Mouse (Mus musculus) thymus, postnatal 36 days (tissue): ENCODE results near the gene Gcgr.
"Not testable (repeated sequence)": the region's sequence is repeated elsewhere in the genome, so short reads cannot be mapped to it uniquely, and the experiment has no call there.

Experiments used
- DNase-seq, 2 experiments: peaks; one replicate each; pipeline ENCODE4 v3.0.0; 2022; ENCODE audit warnings: mixed read lengths in 2 of 2

Gene Gcgr

DNA sequence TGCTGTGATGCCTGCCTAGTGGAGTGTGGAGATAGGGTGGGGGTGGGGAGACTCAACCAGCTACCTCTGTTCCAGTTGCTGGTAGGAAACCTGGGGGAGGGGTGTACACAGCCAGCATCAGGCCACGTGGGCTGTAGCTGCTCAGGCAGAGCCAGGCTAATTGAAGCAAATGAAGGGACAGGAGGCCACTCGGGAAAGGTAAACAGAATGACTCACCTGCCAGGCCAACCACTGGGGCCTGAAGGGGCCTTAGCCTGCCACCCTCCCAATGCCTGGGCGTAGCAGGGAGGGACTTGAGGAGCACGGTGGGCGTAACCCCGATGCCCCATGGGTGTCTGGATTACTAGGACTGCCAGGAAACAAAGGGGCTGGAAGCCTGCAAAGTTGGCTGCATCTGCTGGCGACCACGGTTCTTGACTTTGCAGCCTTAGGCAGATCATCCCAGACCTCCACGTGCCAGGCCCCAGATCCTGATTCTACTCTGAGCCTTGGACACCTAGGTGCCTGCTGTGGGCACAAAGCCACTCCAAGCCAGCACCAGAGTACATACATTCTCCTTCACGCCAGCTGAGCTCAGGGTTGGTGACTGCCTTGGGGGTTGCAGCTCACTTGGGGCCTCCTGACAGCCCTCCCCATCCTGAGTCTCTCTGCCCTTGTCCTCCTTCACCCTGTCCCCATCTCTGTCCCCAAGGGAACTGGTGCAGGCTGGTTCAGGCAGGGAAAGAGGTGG is 9.0 kb downstream of the Gcgr start:
- DNase-seq, result no peak

DNA sequence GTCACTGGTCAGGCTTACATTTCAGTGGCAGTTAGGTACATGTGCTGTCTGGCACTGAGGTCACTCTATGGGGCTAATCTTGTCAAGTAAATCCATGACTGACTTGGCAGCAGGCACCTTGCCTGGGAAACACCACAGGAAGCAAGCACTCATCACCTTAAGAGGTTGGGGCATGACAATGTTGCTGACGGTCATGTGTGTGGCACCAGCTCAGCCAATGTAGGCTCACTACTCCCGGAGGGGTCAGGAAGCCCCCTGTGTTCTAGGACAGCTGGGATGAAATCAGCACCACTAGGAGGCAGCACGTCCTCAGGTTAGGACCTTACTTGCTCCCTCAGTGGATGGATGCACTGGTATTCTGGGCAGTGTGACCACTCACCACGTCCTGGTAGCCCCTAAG is 11.4 kb downstream of the Gcgr start:
- peak; percentile 29 to 32 for DNase-seq

DNA sequence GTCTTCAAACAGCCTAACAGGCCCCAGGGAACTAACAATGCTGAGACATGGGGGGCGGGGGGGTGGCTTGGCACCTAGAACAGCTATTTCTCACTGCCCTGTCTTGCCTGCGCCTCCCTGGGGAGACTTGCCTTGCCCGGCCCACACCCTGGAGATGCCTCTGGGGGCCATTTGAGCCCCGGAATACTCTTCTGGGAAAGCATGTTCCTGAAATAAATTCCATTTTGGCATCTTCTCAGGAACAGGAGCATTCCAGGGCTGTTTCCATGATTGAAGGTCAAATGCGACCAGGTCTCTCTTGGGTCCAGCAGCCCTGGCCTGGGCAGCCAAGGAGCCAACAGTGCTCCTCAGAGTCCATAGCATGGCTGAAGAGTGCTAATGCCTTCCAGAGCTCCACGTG is 11.9 kb downstream of the Gcgr start:
- no peak for DNase-seq

DNA sequence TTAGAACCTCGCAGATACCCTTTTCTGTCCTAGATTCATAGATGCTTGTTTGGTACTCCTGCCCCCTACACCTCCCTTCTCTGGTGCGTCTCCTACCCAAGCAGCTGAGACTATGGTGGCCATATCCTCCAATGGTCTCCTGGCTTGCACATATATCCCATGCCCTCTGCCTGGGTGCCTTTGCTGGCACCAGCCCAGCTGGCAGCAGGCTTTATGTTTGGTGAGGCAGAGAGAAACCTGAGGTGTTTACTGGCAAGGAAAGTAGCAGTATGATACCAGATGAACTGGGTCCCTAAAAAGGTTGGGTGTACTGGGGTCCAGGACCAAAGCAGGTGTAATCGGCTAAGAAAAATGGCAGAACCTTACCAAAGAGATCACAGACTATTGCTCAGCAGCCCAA is 15.5 kb downstream of the Gcgr start:
- no peak for DNase-seq

DNA sequence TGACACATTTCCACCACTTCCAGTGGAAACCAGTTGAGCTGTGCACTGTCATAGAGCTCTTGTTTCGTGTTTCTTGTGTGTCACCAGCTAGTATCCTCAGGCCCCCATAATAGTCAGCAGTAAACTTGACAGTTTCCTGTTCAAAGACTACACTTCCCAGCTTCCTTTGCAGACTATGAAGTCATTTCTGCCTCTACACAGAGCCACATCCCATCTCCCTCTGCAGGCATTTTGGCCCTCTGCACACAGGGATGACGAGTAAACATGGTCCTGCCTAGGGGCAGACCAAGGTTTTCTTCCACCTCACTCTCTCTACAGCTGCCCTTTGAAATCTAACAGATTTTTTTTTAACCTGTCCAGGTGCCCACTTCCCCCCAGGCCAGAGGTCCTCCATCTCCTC is 17.0 kb downstream of the Gcgr start:
- DNase-seq, result peak; percentile 16 to 26

DNA sequence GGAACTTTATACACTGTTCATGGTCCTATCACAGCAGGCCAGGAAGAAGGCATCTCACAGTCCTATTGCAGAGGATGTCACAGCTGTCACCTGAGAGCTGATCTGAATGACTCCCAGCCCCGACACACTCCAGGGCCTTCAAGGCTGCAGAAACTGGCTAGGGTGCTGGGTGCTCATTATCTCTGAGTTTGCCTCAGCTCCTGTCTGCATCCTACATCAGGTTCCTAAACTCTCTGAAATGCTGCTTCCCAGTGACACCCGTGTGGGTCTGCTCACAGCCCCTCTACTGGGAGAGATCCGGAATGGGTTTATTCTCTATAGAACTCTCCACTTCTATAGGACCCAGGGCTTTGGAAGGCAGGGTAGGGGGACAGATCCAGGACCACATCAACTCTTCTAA is 17.7 kb downstream of the Gcgr start:
- no peak for DNase-seq

DNA sequence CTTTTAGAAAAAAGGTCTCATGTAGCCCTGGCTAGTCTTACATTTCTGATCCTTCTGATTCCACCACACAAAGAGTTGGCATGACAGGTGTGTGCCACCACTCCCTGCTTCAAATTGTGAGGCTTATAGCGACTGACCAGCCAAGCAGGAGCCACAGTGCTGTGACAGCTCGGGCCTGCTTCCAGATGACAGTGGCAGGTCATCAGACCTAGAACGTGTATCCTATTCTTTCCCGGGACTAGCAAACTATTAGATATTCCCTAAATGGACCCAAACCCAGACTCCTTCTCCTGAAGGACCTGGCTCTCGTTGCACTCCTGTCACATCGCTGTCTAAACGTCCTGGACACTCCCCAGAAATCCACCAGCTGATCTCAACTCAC is 18.3 kb downstream of the Gcgr start:
- no peak for DNase-seq

DNA sequence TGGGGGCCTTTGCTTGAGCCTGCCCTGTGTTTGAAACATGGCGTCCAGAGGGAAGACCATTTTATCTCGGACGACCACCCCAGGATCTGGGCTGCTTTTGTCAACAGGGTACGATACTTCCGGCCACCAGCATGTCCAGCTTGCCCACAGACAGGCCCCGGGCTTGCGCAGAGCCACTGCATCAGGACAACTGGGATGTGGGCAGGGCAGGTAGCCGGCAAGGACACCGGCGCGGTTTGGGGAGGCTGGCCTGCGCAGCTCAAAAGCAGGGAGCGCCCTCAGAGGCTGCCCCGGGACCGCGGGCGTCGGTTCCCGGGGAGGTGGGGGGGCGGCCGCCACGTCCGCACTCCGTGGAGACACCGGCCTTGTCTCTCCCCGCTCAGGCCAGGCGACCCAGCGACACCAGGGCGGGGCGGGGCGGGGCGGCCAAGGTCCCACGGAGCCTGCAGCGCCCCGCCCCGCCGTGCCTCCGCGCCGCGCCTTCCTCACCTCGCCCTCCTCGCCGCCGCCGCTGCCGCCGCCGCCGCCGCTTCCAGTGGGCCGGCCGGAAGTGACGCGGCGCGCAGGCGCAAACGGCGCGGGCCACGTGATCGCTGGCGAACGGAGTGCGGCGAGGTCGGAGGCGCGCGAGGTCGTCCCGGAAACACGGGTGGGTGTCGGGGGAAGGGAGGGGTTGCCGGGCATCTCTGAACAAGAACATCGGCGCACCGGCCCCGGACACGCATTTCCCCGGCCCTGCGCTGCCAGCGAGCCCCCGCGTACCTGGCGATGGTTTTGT is 18.9 kb downstream of the Gcgr start, which contains the start of gene Mcrip1:
Gene Mcrip1, minus strand, starts transcription at position 560 of the 778 bp plus-strand sequence.
- peak; percentile 94 to 96 for DNase-seq

DNA sequence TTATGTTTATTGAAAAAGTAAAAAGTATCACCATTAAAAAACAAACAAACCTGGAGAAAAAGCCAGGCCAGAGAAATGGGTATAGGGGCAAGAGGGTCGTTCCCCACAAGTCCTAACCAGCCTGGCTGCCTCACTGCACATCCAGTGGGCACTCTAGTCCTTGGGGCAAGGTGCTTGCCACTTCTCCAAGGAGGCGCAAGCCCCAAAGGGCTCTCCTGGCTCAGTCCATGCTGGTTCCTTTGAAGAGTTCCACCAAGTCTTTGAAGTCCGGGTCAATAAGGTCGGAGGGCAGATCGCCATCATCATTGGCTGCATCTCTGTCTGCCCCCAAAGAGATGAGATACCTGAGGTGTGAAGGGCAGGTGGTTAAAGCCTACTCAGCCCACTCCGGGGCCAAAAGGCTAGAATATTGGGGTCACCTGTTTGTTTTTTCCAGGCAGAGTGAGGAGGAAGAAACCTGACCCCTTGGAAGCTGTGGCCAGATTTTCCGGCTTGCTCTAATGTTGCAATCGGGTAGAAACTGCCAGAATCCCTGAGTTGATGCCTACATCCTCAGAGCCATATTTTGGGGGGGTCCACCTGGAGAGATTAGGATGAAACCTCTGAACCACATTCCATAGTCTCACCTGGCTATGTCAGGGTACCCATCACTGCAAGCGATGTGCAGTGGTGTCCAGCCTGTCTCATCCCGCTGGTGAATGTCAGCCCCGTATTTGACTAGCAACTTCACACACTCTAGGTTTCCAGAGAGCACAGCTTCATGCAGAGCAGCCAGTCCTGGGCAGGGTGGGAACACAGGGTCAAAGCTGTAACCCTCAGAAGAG is 19.7 kb downstream of the Gcgr start:
- DNase-seq, result peak in 1 of 2 experiments; percentile 32

DNA sequence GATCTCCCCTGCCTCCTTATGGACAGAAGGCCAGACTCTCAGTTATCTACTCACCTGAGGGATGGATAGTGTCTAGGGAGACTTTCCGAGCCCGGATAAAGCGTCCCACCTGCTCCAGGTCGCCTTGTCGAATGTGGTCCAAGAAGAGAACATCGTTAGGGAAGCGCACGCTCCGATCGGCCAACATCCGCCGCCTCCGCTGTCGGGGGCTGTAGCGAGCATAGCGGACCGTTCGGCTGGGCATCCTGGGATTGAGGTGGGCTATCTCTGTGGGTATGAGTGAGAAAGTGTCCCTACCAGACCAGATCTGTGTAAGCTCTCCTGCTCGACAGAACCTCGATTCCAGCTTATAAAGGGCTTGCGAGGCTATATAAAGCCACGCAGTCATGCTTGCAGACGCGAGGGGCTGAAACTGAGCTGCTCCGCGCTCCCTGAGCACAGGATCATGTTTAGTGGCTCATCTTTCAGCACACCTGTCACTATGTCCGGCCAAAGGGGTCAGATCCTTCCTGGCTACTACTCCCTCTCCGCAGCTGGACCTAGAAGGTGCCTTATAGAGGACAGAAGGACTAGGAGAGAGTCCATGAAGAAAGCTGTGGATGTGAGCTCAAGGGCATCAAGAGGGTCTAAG is 20.4 kb downstream of the Gcgr start, which contains the start of gene Ppp1r27:
Gene Ppp1r27, minus strand, starts transcription at position 323 of the 631 bp plus-strand sequence.
- DNase-seq, result no peak

DNA sequence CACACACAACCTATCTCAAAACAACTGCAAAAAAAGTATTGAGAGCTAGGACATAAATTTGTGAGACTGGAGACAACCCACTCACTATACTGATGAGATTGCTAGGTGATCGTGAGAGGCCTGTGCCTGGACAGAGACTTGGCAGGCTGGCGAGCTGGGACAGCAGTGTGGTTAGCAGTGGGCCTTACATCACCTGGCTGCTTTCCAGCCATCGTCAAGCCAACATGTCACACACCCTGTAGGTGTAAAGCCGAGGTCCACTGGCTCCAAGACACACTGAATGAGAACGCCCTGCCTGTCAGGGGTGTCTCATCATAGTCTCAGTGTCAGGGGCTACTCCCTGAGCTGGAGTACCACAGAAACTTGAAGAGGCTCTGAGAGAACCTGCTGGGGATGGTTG is 22.2 kb downstream of the Gcgr start:
- DNase-seq, result no peak

DNA sequence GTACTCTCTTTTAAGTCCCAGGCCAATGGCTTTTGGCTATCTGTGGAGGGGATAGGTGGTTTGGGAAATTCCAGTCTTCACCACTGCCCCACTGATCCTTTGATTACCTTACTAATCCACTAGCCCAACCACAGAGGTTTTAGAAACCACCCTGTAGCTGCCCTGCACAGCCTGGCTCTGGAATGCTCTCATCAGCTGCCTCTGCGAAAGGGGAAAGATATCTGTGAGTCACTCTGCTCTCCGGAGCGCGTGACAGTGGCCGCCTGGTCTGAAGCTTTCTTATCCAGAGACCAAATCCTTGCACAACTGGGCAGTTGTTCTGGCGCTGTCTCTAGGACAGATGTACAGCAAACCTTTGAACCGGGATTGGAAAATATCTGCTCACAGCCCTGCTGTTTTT is 24.3 kb downstream of the Gcgr start:
- no peak for DNase-seq

DNA sequence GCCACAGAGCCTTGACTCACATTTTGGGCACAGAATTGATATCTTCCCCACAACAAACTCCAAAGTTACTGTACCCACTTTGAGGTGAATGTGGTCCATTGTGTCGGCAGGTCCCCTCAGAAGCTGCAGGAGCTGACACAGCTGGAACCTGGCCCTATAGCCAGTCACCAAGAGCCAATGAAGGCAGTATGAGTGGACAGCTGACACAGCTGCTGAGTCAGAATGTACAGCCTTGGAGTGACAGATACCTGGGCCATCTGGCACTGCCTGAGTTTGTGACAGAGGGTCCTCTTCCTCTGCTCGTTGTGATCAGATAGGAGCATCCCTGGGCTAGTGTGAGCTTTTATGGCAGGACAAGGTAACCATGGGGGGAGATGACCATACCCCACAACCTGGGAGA is 24.8 kb downstream of the Gcgr start:
- DNase-seq, result no peak

DNA sequence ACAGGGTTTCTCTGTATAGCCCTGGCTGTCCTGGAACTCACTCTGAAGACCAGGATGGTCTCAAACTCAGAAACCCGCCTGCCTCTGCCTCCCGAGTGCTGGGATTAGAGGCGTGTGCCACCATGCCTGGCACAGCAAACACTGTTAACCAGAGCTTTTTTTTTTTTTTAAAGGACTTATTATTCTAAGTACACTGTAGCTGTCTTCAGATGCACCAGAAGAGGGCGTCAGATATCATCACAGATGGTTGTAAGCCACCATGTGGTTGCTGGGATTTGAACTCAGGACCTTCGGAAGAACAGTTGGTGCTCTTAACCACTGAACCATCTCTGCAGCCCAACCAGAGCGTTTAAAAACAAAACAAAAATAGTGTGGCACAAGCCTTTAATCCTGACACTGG is 28.3 kb downstream of the Gcgr start:
- DNase-seq, result not testable (repeated sequence)

DNA sequence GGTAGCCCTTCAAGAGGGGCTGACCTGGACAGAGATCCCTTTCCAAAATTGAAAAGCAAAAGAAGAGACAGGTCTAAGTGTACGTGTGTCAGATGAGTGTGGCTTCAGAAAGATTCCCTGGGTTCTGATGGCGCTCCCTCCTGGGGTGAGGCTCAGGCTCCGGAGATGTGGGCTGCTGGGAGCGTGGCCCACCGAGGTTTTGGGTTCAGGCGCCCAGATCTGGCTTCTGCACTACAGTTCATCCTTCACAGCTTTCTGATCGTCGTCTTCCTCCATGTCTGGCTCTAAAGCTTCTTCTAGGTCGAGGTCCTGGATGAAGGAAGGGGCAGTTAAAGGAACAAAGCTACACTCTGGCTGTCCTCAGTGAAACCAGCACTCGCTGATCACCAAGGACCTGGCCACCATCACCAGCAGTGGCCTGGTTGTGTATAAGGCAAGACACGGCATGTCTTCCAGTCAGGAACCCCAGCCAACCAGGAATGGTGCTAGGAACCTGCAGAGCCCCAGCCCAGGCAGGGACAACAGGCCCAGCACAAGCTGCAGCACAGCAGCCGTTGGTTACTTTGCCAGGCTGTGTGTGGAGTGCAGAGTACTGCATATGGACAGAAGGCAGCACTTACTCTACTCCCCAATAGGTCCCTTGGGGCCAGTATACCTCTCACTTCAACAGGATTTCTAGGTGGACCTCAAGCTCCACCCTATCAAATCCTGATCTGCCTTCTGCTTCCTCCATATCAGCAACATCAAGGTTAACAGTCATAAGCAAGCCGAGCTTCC is 30.6 kb downstream of the Gcgr start:
- no peak for DNase-seq

DNA sequence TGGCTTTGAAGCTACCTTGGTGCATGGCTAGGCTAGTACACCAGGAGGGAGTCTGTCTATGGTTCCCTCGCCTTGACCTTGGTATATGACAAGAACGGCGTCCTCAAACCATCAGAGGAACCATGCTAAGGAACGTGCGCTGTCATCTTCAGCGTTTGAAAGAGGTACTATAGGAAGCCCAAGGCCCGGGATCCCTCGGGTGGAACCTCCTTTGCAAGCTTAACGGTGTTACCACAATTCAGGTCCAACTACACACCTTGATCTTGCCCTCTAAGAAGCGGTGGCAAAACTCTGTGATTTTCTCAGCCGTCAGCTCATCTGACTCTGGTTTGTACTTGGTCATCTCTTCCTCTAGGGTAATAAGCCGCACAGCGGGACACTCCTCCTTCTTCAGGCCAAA is 32.5 kb downstream of the Gcgr start:
- DNase-seq, result no peak

DNA sequence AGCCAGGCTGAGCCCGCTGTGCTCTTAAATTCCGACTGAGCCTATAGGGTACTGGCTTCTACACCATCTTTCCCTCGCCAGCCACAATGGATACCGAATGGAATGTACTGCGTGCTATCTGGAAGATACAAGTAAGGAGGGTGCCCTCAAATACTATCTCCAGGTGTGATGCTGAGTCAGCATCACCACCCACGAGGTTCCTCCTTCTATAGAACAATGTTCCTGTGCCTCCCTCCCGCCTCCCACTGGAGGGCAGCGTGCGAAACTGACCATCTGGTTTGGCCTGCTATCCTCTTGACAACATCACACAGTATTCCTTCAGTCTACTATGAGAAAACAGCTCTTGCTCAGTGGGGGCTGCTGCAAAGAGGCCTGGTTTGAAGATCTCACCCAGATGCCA is 34.6 kb downstream of the Gcgr start:
- DNase-seq, result no peak

DNA sequence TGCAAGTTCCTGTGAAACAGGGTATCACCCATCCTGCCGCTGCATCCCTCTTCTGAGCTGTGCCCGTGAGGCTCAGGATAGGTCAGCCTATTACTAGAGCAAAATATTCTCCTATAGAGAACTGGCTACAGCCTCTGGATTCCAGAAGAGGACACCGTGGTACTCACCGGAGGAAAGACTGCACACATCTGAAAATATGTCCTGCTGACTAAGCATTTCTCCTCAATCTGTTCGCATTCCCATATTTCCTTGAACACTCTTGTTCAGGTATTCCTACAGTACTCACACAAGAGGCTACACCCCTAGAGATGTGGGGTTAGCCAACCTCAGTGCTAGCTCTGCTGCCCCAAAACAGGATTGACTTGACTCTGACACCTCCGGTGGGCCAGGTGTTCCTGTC is 37.8 kb downstream of the Gcgr start:
- no peak for DNase-seq

DNA sequence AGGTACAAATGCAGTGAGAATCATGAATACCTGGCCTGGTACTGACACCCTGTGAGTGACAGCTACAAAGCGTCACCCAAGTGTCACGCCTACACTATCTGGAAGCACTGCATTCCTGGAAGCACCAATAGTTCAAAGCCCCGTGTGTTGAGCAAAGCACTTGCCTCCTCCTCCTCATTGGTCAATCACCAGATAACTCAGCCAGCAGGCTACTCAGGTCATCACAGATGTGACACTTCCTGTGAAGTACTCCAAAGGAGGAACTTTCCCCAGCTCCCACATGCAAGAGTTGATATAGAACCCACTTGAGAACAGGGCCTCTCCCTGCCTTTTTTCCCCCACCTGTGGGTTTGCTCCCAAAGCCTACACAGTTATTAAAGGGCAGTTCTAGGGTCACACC is 40.6 kb downstream of the Gcgr start:
- no peak for DNase-seq

DNA sequence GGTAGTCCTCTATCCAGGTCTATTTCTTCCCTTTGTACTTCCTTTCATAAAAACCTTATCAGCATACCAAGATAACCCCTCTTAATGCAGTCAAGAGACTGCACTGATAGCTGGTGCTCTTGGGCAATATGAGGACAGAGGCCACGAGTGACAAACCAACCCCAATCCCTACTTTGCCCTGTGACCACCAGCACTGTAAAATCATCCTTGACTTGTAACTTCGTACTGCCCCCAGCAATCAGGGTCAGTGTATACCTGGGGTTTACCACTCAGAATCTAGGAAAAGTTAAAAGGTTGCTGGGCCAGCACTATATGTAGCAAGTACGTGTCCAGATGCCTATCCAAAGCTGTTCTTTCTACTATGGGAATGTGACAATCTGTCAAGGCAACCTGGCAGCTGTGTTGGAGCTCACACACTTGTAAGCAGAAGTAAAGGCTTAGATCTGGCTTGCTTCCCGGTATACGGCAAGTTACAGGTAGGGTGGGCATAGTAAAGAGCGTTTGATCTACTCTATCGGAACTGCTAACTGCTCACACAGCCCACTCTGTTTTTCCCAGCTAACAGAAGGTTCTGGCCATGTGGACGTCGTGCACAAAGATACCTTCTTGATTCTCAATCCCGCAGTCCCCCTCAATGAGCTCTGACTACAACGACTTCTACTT is 41.4 kb downstream of the Gcgr start:
- no peak for DNase-seq

DNA sequence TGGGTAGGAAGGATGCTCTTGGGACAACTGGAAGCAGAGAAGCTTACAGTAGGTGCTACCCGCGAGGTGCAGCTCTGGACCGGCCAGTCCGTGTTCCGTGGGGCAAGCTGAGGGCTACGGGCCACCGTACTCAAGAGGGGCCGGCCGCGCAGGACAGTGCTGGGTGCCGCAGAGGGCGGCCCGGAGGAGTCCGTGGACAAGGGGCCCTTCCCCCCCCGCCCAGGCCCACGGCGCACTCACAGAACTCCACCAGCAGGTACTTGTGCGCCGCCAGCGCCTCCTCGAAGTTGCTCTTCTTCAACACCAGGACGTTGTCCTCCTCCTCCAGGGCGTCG is 41.9 kb downstream of the Gcgr start:
- DNase-seq, result no peak
